Mouse (Mus musculus): ENCODE data around the gene Cd320.
"Not testable (repeated sequence)": the region's sequence is repeated elsewhere in the genome, so short reads cannot be mapped to it uniquely, and the experiment has no call there.

Cd320 gene

DNA sequence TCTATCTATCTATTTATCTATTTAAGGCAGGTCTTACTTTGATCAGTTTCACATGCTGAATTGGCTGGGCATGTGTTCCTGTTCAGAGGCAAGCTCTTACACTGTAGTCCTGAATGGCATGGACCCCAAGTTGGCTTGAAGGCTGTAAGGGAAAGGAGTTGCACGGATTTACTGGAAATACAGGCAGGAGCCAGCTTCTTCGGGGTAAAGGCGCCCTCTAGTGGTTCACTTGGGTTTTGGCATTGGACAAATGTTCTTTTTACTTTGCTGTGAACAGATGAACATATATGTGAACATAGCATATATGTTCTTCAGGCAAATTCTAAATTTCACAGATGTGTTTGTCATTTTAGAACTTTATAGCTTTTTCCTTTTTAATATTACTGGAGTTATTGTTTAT is 16.0 kb upstream of the Cd320 start:
- DNase-seq: peak; percentile 86

DNA sequence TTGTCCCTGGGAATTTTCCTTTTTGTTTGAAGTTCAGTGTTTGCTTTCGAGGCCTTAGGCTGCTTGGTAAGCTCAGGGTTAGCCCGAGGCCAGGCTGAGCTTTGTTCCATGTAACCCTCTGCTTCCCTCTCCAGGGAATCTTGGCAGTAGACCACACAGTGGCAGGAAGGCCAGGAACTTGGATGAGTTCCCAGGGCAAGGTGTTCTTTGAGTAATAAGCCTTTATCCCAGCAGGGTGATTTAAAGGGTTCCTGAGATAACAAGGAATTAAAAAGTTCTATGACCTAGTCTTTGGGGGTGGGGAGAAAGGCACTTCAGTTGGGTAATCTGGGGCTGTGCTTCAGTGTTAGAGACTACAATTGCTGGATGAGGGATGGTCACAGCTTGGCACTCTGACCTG is 14.0 kb upstream of the Cd320 start:
- DNase-seq: peak; percentile 77

DNA sequence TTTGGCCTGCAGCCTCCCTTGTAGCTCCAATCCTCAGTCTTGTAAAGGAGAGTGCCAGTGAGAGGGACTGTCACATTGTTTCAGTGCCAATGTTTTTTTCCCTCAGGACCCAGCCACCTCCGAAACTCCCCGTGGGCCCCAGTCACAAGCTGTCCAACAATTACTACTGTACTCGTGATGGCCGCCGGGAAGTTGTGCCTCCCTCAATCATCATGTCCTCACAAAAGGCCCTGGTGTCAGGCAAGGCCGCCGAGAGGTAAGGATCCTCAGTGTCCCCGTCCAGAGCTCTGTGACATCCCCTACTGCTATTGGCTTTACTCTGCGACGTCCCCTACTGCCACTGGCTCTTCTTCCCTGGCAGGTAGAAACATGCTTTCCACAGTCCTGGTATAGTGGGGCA is 13.3 kb upstream of the Cd320 start:
- no peak for DNase-seq

DNA sequence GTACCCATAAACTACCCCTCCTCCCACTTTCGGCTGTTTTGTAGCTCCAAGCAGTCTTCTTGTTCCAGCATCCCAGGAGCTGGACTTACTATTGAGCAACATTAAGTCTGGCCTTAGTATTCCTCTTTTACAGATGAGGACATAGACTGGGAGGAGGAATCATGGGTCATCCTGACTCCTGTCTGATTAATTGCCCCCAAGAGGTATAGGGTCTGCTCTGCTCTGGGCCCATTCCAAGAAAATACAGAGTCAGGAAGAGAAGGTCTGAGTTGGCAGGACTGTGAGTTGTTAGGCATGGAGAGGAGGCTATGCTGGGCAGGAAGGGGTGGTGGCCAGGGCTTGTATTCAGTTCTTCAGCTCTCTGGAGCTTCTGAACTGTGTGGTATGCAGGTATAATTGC is 1.3 kb downstream of the Cd320 start:
- no peak for DNase-seq

GRCm38 (mm10) chr17:33848139-33848538 is 5.2 kb downstream of the Cd320 start:
- DNase-seq: no peak

DNA sequence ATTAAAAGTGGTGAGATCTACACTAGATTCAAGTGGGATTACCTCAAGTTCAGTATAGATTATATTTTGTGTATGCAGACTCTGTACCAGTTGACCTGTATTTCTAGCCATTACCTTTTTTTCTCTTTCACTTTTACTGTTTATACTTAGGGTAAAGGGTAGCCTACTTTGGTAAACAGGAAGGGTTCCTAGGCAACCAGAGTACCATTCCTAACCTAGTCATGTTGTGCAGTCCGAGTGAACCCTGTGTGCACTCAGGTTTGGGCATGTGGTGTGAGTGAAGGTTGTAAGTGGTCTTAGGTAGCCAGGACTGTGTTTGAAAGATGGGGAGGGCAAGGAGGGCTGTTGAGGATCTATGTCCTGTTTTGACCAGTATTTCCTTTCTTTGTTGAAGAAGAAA is 8.4 kb downstream of the Cd320 start:
- DNase-seq: no peak

DNA sequence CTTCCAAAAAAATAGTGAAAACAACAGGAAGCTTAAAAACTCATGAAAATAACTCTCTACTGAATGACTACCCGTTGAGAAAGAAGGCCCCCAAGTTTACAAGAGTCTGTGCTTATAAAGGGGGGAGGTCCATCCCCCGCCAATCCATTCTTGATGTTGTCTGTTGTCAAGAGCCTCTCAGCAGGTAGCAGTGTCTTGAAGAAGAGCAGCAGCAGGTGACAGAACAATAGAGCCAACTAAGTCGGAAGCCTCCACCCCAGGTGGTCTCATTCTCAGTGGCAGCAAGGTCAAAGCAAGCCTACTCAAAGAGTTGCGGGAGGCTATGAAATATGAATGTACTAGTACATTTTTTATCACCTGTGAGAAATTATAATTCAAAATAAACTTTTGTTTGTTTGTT is 14.9 kb downstream of the Cd320 start:
- DNase-seq: no peak

DNA sequence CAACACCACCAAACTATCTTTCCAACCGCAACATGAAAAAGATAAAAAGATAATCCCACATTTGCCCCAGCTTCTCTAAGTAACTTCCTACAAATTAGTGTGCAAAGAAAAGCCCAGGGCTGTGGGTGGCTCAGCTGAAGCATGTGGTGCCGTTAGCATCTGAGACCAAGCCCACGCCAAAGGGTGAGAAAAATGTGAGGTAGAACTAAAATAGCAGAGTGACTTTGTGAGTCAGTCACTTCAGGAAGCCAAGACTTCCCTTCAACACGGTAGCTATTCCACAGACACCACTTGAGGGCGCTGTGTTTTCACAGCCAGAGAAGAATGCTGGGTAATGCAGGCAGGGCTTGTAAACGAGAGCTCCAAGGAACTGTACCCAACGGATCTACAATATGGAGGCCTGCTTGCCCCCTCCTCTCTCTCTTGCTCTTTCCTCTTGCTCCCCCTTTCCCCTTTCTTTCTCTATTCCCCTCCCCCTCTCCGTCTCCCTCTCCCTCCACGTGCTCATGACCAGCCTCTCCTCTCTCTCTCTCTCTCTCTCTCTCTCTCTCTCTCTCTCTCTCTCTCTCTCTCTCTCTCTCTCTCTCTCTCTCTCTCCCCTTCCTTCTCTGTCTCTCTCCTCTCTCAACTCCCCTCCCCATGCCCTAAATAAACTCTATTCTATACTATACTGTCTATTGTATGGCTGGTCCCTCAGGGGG is 22.6 kb downstream of the Cd320 start:
- DNase-seq: no peak

DNA sequence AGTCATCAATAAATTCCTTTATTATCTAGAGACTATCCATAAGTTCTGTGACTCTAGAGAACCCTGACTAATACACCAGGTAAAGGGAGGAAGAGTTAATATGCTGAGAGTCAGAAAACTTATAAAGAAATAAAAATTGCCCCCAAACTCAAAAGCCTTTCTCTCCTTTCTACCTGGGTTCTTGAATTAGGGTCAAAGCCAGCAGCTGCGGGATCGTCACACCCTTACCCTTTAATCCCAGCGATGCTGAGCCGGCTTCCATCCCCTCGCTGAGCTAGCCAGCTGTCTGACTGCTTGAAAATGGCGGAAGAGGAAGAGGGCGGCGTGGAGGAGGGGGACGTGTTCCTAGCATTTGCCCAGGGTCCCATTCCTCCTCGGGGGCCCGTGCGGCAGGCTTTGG is 30.6 kb downstream of the Cd320 start, which contains the start of gene Gm7029:
Gm7029 (plus strand) TSS at position 301 of the 400 bp plus-strand sequence.
- not testable (repeated sequence) for DNase-seq

- DNase-seq: no peak
Observed at GRCm38 (mm10) chr17:33874411-33874810, 31.5 kb downstream of the Cd320 start.

- DNase-seq: not testable (repeated sequence)
Observed at GRCm38 (mm10) chr17:33875797-33876196, 32.9 kb downstream of the Cd320 start.

DNA sequence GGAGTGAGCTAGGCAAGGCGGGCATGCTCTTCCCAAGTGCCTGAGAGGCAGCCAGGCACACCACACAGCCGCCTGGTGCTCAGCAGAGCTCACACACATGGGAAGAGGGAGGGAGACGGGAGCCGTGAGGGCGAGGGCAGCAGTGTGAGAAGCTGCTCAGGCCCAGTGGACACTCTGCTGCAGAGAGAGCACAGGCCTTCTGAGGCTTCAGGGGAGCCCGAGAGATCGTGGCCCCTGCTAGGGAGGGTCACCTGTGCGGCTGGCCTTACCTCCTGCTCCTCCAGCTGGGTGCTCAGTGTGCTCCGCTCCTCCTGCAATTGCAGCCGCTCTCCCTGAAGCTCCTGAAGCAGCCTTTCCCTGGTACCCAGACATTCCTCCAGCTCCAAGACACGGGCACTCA is 41.4 kb downstream of the Cd320 start:
- DNase-seq: not testable (repeated sequence)

- DNase-seq: not testable (repeated sequence)
Observed at GRCm38 (mm10) chr17:33887802-33888201, 44.9 kb downstream of the Cd320 start.

DNA sequence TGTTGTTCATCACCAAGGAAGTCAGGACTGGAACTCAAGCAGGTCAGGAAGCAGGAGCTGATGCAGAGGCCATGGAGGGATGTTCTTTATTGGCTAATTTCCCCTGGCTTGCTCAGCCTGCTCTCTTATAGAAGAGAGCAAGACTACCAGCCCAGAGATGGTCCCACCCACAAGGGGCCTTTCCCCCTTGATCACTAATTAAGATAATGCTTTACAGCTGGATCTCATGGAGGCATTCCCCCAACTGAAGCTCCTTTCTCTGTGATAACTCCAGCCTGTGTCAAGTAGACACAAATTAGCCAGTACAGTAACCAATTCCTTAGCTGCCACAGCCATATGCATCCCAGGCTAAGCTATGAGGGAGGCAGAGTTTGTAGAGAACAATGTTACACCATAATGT is 45.3 kb downstream of the Cd320 start:
- DNase-seq: not testable (repeated sequence)

DNA sequence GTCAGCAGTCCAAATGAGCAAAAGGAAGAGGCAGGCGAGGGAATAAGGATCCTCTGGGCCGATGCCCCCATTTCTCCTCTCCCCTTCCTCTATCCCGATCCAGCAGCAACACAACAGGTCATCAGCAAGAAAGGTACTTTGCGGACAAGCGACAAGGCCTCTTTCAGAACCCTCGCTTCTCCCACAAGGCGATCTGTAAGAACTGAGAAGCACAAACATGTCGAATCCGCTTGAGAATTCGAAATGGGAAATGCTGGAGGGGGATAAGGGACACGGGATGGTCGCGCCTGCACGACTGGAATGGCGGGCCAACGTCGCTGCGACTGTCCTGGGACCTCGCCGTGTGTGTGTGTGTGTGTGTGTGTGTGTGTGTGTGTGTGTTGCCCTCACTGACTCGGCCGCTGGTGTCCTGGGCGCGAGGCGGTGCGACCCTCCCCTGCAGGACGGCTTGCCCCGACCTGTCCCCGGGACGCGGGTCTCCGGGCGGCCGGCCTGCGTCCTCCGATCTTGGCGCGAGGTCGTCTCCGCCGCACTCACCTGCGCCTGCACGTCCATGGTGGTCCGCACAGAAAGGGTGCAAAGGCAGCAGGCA is 47.1 kb downstream of the Cd320 start:
- DNase-seq: peak; percentile 48

GRCm38 (mm10) chr17:33890533-33891059 is 47.7 kb downstream of the Cd320 start, which contains the start of gene Kifc1:
Gene Kifc1, minus strand, starts transcription at chr17:33890661.
- peak; percentile 100 for DNase-seq

DNA sequence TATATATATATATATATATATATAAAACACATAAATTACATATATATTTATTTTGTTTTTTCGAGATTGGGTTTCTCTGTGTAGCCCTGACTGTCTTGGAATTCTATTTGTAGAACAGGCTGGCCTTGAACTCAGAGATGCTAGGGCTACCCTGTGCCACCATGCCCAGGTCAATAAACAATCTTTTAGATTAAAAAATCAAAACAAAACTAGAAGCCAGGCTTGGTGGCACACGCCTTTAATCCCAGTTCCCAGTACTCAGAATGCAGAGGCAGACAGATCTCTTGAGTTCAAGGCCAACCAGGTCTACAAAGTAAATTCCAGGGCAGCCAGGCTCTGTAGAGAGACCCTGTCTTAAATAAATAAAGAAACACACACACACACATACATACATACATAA is 48.5 kb downstream of the Cd320 start:
- DNase-seq: peak; percentile 58

DNA sequence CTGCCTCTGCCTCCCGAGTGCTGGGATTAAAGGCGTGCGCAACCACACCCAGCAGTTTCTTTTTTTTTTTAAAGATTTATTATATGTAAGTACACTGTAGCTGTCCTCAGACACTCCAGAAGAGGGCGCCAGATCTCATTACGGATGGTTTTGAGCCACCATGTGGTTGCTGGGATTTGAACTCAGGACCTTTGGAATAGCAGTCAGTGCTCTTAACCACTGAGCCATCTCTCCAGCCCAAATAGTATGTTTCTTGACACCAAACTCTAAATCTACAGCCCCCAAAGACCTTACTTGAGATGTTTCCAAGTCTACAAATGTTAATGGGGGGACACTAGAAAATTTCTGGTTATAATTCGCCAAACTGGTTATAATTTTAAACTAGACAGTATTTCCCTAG is 49.0 kb downstream of the Cd320 start:
- DNase-seq: peak; percentile 51

DNA sequence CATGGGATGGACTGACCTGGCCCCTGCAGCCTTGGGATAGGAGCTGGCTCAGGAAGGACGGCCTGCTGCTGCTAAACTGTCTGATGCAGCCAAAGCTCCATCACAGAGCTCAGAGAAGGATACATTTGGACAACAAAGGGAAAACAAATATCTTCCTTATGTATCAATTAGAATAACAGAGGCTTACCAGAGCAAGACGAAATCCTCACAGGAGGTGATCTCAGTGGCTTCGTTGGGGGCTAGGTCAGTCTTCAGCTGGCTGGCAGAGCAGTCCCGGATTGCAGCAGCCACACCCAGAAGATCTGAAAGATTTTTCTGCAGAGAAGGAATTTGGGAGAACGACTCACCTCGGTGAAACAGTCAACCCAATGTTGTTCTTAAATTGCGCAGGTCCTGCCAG is 49.5 kb downstream of the Cd320 start:
- no peak for DNase-seq

GRCm38 (mm10) chr17:33893011-33893410 is 50.1 kb downstream of the Cd320 start:
- not testable (repeated sequence) for DNase-seq

DNA sequence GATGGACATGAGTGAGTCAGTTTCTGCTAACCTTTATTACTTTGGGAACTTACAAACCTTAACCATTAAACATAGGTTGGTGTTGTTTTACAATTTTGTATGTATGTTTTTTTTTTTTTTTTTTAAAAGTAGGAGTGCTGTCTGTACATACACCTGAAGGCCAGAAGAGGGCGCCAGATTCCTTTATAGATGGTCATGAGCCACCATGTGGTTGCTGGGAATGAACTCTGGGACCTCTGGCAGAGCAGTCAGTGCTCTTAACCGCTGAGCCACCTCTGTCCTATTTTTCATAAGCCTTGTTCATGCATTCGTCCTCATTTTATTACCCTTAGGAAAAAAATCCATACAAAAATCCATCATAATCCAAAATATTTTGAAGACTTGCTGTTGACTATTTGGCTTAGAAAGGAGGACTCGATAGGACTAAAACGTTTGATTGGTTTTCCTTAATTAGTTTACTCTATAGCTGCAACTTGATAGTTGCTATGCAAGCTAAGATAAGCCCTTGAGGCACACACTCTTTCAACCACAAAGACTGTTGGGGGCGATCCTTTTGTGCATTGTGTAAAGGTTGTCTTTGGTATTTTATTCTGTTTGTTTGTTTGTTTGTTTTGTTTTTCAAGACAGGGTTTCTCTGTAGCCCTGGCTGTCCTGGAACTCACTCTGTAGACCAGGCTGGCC is 54.4 kb downstream of the Cd320 start:
- no peak for DNase-seq

DNA sequence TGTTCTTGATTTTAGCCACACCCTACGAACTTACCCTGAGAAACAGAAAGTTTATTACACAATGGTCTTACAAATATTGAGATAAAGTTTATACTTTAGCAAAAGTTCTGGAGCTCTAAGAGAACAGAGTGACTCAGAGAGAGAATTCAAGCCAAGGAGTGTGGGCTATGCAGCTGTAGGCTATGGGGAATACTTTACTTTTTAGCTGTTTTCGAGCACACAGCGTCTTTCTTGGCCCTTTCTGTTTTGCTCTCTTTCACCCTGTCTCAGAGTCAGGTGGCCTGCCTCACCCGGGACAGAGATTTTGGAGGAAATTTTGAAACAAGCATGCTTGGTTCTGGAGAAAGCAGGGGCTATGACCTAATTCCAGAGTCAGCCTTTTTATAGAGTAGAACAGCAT is 55.3 kb downstream of the Cd320 start:
- DNase-seq: not testable (repeated sequence)
